Mouse (Mus musculus) heart, embryonic 11.5 days (tissue): ENCODE measurements around the gene Arid3a. TPM values are rescaled to one million over a fixed set of nuclear protein-coding genes. Genes with fewer than 3 reads are reported as not detected.

ENCODE experiments used
- ATAC-seq: fragments of 200-750 bp; cut with Nextera tagmentation; replicated peaks from 2 replicates; pipeline ENCODE4 v1.8.0; 2017; ENCODE audit warnings: moderate library complexity; ENCODE audit not compliant: insufficient number of reproducible peaks, low FRiP score, low TSS enrichment
- H3K27ac ChIP-seq: fragments of 300-500 bp; sonication (generic); 2 replicates; pipeline ENCODE4 v1.5.1; 2014; ENCODE audit warnings: mild to moderate bottlenecking, low read depth, low read length
- H3K27me3 ChIP-seq: fragments of 300-500 bp; sonication (generic); 2 replicates; pipeline ENCODE4 v1.6.1; 2014; ENCODE audit warnings: mild to moderate bottlenecking, low read length, mixed read lengths; ENCODE audit not compliant: control insufficient read depth, insufficient read depth
- H3K36me3 ChIP-seq: fragments of 300-500 bp; sonication (generic); 2 replicates; pipeline ENCODE4 v1.6.1; 2014; ENCODE audit warnings: mild to moderate bottlenecking, low read length, moderate library complexity, mixed read lengths; ENCODE audit not compliant: control insufficient read depth, insufficient read depth
- H3K4me1 ChIP-seq: fragments of 300-500 bp; sonication (generic); 2 replicates; pipeline ENCODE4 v1.6.1; 2014; ENCODE audit warnings: low read length; ENCODE audit not compliant: control insufficient read depth, insufficient read depth
- H3K4me2 ChIP-seq: fragments of 300-500 bp; sonication (generic); 2 replicates; pipeline ENCODE4 v1.6.1; 2014; ENCODE audit warnings: mild to moderate bottlenecking, moderate library complexity
- H3K4me3 ChIP-seq: fragments of 300-500 bp; sonication (generic); 2 replicates; pipeline ENCODE4 v1.5.1; 2014; ENCODE audit warnings: low read depth, low read length
- H3K9ac ChIP-seq: fragments of 300-500 bp; sonication (generic); 2 replicates; pipeline ENCODE4 v1.6.1; 2014; ENCODE audit warnings: mild to moderate bottlenecking, low read depth, low read length, moderate library complexity
- H3K9me3 ChIP-seq: fragments of 300-500 bp; sonication (generic); replicated peaks from 2 replicates; pipeline ENCODE4 v1.6.1; 2016; ENCODE audit warnings: low read length; ENCODE audit not compliant: control insufficient read depth
- WGBS: fragments of 180-500 bp; shearing (Covaris S2); extraction: QIAGEN DNeasy Blood & Tissue Kit; methylation state at CpG from one replicate; pipeline ENCODE4 v1.1.7; 2014; ENCODE audit not compliant: insufficient replicate concordance; 5-methylcytosine and 5-hydroxymethylcytosine counted together
- polyA plus RNA-seq: library from polyadenylated mRNA; unstranded; fragments of >200 nt; fragmentation: Nextera tagmentation; extraction: Ambion mirVana; gene quantifications from 2 replicates; pipeline ENCODE4 v1.2.1, GENCODE M21; 2014

The Arid3a gene
- polyA plus RNA-seq, 1 experiment from 2014 or later = 12.7 TPM

DNA sequence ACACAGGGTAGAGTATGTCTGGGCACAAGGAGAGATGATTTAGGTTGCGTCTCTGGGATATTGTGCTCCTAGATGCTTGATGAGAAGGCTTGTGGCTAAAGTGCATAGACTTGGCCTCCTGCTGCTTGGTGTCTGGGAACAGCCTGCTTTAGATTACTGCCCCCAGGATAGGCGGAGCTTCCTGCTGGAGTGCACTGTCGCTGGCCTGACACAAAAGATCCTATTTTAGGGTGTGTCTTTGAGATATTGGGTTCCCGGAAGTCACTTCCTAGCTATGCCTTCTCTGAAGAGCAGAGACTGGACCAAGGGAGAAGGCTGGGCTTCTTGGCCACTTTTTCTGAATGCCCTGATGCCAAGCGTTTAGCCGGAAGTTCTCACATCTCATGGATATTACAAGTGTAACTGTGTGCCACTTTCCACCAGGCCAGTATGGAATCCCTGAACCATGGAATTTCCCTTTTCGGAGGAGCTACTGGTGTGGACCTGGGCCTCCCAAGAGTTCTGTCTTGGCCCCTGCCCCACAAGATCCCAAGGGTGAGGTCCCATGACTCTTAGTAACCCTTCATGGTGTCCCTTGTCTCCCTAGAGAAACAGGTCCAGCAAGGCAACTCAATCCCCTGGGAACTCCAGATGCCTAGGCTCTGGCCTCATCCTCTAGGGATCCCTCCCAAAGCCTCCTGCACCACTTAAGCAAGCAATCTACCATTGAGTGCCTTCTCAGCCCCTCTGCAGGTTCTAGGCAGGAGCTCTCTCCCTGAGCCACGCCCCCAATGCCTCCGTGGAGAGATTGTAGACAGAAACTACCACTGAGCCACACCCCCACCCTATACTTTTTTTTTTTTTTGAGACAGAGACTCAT, 76.8 kb downstream of the Arid3a start:
- Histone ChIP-seq H3K9ac (peak overlapping the region; percentile 50), H3K27ac (peak overlapping the region; percentile 25; the same call in 1 of the 2 replicates), H3K4me1 (peaks cover 15% of the 10 kb centered on the region), H3K36me3 (no peaks in the 10 kb centered on the region), H3K9me3 (no peaks in the 10 kb centered on the region), H3K4me3 (no peak overlapping the region), H3K27me3 (peaks cover 26% of the 10 kb centered on the region), H3K4me2 (peak overlapping the region; percentile 31; the same call in 1 of the 2 replicates)
- WGBS = 43% methylated on average over 9 of the region's 9 CpGs
- 0 out of 2 replicates have a peak, but pooled peaks have one; percentile 8 for ATAC-seq

DNA sequence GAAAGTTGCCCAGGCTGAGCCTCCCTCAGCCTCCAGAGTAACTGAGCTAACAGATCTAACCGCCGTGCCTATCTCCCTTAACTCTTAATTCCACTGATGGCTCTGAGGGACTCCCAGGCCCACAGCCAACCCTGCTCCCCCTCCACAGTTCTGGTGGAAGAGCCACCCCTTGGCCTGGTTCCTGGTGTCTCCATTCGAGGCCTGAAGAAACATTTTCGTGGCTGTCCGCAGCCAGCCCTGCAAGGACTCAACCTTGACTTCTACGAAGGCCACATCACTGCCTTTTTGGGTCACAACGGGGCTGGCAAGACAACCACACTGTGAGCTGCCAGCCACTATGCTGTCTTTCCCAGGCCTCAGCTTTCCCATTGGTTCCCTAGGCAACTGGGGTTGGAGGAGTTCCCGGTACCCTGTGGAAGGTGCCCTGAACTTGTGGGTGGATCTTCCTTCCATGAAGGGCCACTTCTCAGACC, 77.4 kb downstream of the Arid3a start:
- H3K27ac ChIP-seq = 0 out of 2 replicates have a peak overlapping the region, but pooled peaks have one; percentile 16
- peaks cover 15% of the 10 kb centered on the region for H3K4me1 ChIP-seq
- peaks cover 24% of the 10 kb centered on the region for H3K27me3 ChIP-seq
- H3K9me3 ChIP-seq = no peaks in the 10 kb centered on the region
- no peak for ATAC-seq
- 86% methylated on average over 8 of the region's 8 CpGs for WGBS
- no peak overlapping the region for H3K4me2 ChIP-seq
- no peak overlapping the region for H3K9ac ChIP-seq
- H3K36me3 ChIP-seq = peaks cover 2% of the 10 kb centered on the region; the same call in 1 of the 2 replicates
- H3K4me3 ChIP-seq = no peak overlapping the region

Other genes starting within 250 kb of the Arid3a start
- 159 and 164 TPM in 2 replicates for gene Cdc34, start 244.8 kb upstream of the Arid3a start, polyA plus RNA-seq
- gene Gzmm, start 238.0 kb upstream of the Arid3a start, polyA plus RNA-seq = 0.40 and 1.0 TPM in 2 replicates
- gene Bsg, start 222.6 kb upstream of the Arid3a start, polyA plus RNA-seq = 1,233 and 1,252 TPM in 2 replicates
- 0.13 and 0.14 TPM in 2 replicates for gene Hcn2, start 210.4 kb upstream of the Arid3a start, polyA plus RNA-seq
- 22.7 and 23.6 TPM in 2 replicates for gene Polrmt, start 180.5 kb upstream of the Arid3a start, polyA plus RNA-seq
- 0.26 TPM in 1 of 2 replicates, not detected in the other for gene Fgf22, start 172.0 kb upstream of the Arid3a start, polyA plus RNA-seq
- gene Rnf126, start 160.1 kb upstream of the Arid3a start, polyA plus RNA-seq = 63.1 and 69.0 TPM in 2 replicates
- 11.4 TPM in 2 replicates for gene Fstl3, start 149.8 kb upstream of the Arid3a start, polyA plus RNA-seq
- not detected in 2 replicates for gene Prss57, start 136.1 kb upstream of the Arid3a start, polyA plus RNA-seq
- gene Palm, start 133.5 kb upstream of the Arid3a start, polyA plus RNA-seq = 66.6 and 70.1 TPM in 2 replicates
- 0.63 and 0.89 TPM in 2 replicates for gene Misp, start 106.1 kb upstream of the Arid3a start, polyA plus RNA-seq
- gene Ptbp1, start 72.6 kb upstream of the Arid3a start, polyA plus RNA-seq = 112 TPM in 2 replicates
- 2.5 and 3.9 TPM in 2 replicates for gene Prtn3, start 52.6 kb upstream of the Arid3a start, polyA plus RNA-seq
- 14.1 and 14.3 TPM in 2 replicates for gene Plppr3, start 52.4 kb upstream of the Arid3a start, polyA plus RNA-seq
- gene Elane, start 40.8 kb upstream of the Arid3a start, polyA plus RNA-seq = 0.31 and 0.49 TPM in 2 replicates
- not detected in 2 replicates for gene Cfd, start 36.2 kb upstream of the Arid3a start, polyA plus RNA-seq
- 30.9 and 32.0 TPM in 2 replicates for gene Med16, start 18.1 kb upstream of the Arid3a start, polyA plus RNA-seq
- 8.1 TPM in 1 of 2 replicates, not detected in the other for gene Gm26602, start 16.2 kb upstream of the Arid3a start, polyA plus RNA-seq
- 0.15 and 0.31 TPM in 2 replicates for gene Kiss1r, start 10.1 kb upstream of the Arid3a start, polyA plus RNA-seq
- 87.6 and 89.2 TPM in 2 replicates for gene R3hdm4, start 5.8 kb upstream of the Arid3a start, polyA plus RNA-seq
- gene Wdr18, start 33.1 kb downstream of the Arid3a start, polyA plus RNA-seq = 89.8 and 97.6 TPM in 2 replicates
- gene Grin3b, start 43.7 kb downstream of the Arid3a start, polyA plus RNA-seq = 0.19 and 0.20 TPM in 2 replicates
- 12.8 and 15.6 TPM in 2 replicates for gene Tmem259, start 57.3 kb downstream of the Arid3a start, polyA plus RNA-seq
- gene Cnn2, start 61.5 kb downstream of the Arid3a start, polyA plus RNA-seq = 405 and 420 TPM in 2 replicates
- 2.1 and 2.8 TPM in 2 replicates for gene Abca7, start 69.5 kb downstream of the Arid3a start, polyA plus RNA-seq
- gene Arhgap45, start 89.6 kb downstream of the Arid3a start, polyA plus RNA-seq = 6.2 and 7.5 TPM in 2 replicates
- 160 and 182 TPM in 2 replicates for gene Polr2e, start 112.8 kb downstream of the Arid3a start, polyA plus RNA-seq
- gene Gpx4, start 120.1 kb downstream of the Arid3a start, polyA plus RNA-seq = 711 and 729 TPM in 2 replicates
- gene Sbno2, start 178.5 kb downstream of the Arid3a start, polyA plus RNA-seq = 8.4 and 9.6 TPM in 2 replicates
- gene Stk11, start 188.8 kb downstream of the Arid3a start, polyA plus RNA-seq = 16.5 and 20.0 TPM in 2 replicates
- 772 and 785 TPM in 2 replicates for gene Atp5d, start 211.6 kb downstream of the Arid3a start, polyA plus RNA-seq
- gene Cbarp, start 213.8 kb downstream of the Arid3a start, polyA plus RNA-seq = 2.5 and 2.7 TPM in 2 replicates
- gene Midn, start 221.2 kb downstream of the Arid3a start, polyA plus RNA-seq = 29.5 and 31.9 TPM in 2 replicates
- 49.1 and 52.7 TPM in 2 replicates for gene Cirbp, start 238.9 kb downstream of the Arid3a start, polyA plus RNA-seq
- gene 1600002K03Rik, start 245.9 kb downstream of the Arid3a start, polyA plus RNA-seq = 9.6 and 12.4 TPM in 2 replicates